Mouse (Mus musculus): Measurements from ENCODE around the gene Myod1. TPM values are rescaled to one million over a fixed set of nuclear protein-coding genes. Genes with fewer than 3 reads are reported as not detected.

Gene Myod1
- polyA plus RNA-seq, 1 experiment from 2014 or later, result 0.43 TPM

DNA sequence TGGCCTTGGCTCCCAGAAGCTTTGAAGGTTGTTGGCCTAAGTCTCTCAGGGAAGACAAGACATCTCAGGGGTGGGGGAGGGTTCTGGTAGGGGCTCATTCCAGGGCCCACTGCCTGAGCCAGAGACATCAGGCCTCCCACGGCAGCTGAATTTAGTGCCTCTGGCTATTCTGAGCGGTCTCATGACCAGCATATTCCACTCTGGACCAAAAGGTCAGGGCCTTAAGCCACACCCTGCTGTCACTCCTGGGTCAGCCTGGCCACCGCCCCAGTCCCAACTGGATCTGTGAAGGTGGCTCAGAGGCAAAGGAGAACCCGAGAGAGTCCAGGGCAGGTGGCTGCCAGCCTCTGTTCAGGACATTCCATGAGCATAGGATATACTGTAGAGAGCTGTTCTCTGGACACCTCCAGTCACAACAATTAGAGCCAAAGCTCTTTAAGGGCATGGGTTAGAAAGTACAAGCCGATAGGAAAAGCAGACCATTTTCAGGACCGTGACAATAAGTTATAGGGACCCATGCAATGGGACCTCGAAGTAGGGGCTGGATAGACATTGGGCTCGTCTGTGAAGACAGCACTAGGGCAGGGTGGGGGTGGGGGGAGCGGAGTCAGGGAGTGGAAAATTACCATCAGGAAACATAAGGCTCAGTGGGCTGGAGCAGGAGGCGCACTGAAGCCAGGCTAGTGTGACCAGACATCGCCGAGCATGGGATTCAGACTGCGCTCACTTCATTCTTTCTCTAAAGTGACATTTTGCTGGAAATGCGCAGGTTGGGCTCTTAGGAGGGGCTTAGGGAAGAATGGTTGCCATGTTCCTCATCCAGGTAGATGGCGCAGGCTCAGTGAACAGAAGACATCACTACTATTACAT lies 27.6 kb downstream of the Myod1 start:
- Histone ChIP-seq H3K27ac (ENCODE audit: low read length) (no peak overlapping the region), H3K36me3 (ENCODE audit: control insufficient read depth, insufficient read depth) (no peaks in the 10 kb centered on the region), H3K9me3 (replicated peaks; ENCODE audit: control insufficient read depth, low read length) (no peaks in the 10 kb centered on the region), H3K4me3 (ENCODE audit: low read length) (no peak overlapping the region), H3K4me1 (ENCODE audit: control insufficient read depth, insufficient read depth, low read length) (no peaks in the 10 kb centered on the region), H3K4me2 (ENCODE audit: low read depth, low read length) (no peak overlapping the region), H3K27me3 (ENCODE audit: control insufficient read depth, insufficient read depth, low read length) (peaks cover 18% of the 10 kb centered on the region), H3K9ac (ENCODE audit: low read length) (no peak overlapping the region)
- no peak for ATAC-seq (replicated peaks; ENCODE audit: extremely low read depth, insufficient read depth, low FRiP score)
- WGBS, result 74% methylated on average over 15 of the region's 15 CpGs

- ATAC-seq (replicated peaks; ENCODE audit: extremely low read depth, insufficient read depth, low FRiP score), result no peak
- Histone ChIP-seq H3K36me3 (ENCODE audit: control insufficient read depth, insufficient read depth) (no peaks in the 10 kb centered on the region), H3K9ac (ENCODE audit: low read length) (no peak overlapping the region)
These were observed 28.5 kb downstream of the Myod1 start for GRCm38 (mm10) chr7:46404756-46405155.

GRCm38 (mm10) chr7:46408606-46409005 lies 32.3 kb downstream of the Myod1 start:
- H3K4me2 ChIP-seq (ENCODE audit: low read depth, low read length), result no peak overlapping the region
- H3K9ac ChIP-seq (ENCODE audit: low read length), result no peak overlapping the region
- H3K4me1 ChIP-seq (ENCODE audit: control insufficient read depth, insufficient read depth, low read length), result no peaks in the 10 kb centered on the region
- no peak overlapping the region for H3K27ac ChIP-seq (ENCODE audit: low read length)
- no peaks in the 10 kb centered on the region for H3K27me3 ChIP-seq (ENCODE audit: control insufficient read depth, insufficient read depth, low read length)
- no peak overlapping the region for H3K4me3 ChIP-seq (ENCODE audit: low read length)
- no peak for ATAC-seq (replicated peaks; ENCODE audit: extremely low read depth, insufficient read depth, low FRiP score)
- no peaks in the 10 kb centered on the region for H3K36me3 ChIP-seq (ENCODE audit: control insufficient read depth, insufficient read depth)
- no peaks in the 10 kb centered on the region for H3K9me3 ChIP-seq (replicated peaks; ENCODE audit: control insufficient read depth, low read length)
- WGBS, result 81% methylated on average over 9 of the region's 9 CpGs

More at GRCm38 (mm10) chr7:46404756-46405155, 28.5 kb downstream of the Myod1 start:
- Histone ChIP-seq H3K27me3 (ENCODE audit: control insufficient read depth, insufficient read depth, low read length) (peaks cover 9% of the 10 kb centered on the region), H3K4me2 (ENCODE audit: low read depth, low read length) (no peak overlapping the region), H3K27ac (ENCODE audit: low read length) (no peak overlapping the region), H3K9me3 (replicated peaks; ENCODE audit: control insufficient read depth, low read length) (no peaks in the 10 kb centered on the region), H3K4me3 (ENCODE audit: low read length) (no peak overlapping the region), H3K4me1 (ENCODE audit: control insufficient read depth, insufficient read depth, low read length) (no peaks in the 10 kb centered on the region)
- 74% methylated on average over 7 of the region's 7 CpGs for WGBS

DNA sequence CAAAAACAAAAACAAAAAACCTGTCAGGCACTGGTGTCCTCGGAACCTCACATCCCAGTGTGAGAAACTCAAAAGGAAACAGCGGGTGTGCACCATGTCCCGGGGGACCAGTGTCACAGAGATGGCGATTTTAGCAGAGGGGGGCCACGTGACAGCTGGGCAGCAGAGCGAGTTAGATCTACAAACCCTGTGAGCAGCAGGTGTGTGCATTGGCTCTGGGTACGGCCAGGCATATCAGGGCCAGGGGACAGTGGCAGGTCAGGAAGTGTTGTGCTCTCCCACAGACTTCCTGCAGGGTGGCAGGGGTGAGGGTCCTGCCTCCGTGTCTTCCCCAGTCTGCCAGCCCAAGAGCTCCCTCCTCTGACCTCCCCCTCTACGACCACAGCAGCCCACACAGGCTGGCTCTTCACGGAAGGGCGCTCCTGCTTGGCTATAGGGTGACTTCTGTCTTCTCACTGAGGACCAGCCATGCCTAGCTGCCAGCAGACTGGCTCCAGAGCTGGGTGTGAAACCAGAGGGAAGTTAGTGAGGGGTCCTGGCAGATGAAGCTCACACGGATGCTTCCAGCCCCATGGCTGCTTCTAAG lies 33.0 kb downstream of the Myod1 start:
- WGBS, result 43% methylated on average over 12 of the region's 12 CpGs
- no peak overlapping the region for H3K9ac ChIP-seq (ENCODE audit: low read length)
- H3K27ac ChIP-seq (ENCODE audit: low read length), result no peak overlapping the region
- H3K36me3 ChIP-seq (ENCODE audit: control insufficient read depth, insufficient read depth), result no peaks in the 10 kb centered on the region
- no peak overlapping the region for H3K4me3 ChIP-seq (ENCODE audit: low read length)
- H3K9me3 ChIP-seq (replicated peaks; ENCODE audit: control insufficient read depth, low read length), result no peaks in the 10 kb centered on the region
- no peak overlapping the region for H3K4me2 ChIP-seq (ENCODE audit: low read depth, low read length)
- no peaks in the 10 kb centered on the region for H3K4me1 ChIP-seq (ENCODE audit: control insufficient read depth, insufficient read depth, low read length)
- no peaks in the 10 kb centered on the region for H3K27me3 ChIP-seq (ENCODE audit: control insufficient read depth, insufficient read depth, low read length)
- ATAC-seq (replicated peaks; ENCODE audit: extremely low read depth, insufficient read depth, low FRiP score), result no peak

DNA sequence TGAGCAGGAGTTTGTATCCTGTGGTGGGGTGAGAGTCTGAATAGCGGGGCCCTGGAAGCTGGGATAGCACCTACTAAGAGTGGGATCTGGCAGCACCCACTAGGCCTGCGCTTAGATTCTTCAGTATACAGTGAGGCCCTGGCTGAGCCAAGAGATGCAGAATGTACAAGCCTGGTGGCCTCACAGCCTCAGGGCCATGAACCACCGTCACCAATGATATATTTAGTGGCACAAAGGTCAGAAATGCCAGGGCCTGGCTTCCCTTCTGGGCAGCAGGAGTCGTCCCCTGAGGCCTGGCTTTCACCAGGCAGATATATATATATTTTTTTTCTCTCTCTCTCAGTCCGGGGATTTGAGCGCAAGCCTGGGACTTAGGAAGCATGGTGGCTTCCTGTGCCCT lies 34.5 kb downstream of the Myod1 start:
- H3K36me3 ChIP-seq (ENCODE audit: control insufficient read depth, insufficient read depth), result no peaks in the 10 kb centered on the region
- H3K9ac ChIP-seq (ENCODE audit: low read length), result no peak overlapping the region
- no peaks in the 10 kb centered on the region for H3K27me3 ChIP-seq (ENCODE audit: control insufficient read depth, insufficient read depth, low read length)
- 72% methylated on average over 6 of the region's 6 CpGs for WGBS
- no peak overlapping the region for H3K4me3 ChIP-seq (ENCODE audit: low read length)
- no peaks in the 10 kb centered on the region for H3K4me1 ChIP-seq (ENCODE audit: control insufficient read depth, insufficient read depth, low read length)
- H3K27ac ChIP-seq (ENCODE audit: low read length), result no peak overlapping the region
- H3K4me2 ChIP-seq (ENCODE audit: low read depth, low read length), result no peak overlapping the region
- ATAC-seq (replicated peaks; ENCODE audit: extremely low read depth, insufficient read depth, low FRiP score), result no peak
- no peaks in the 10 kb centered on the region for H3K9me3 ChIP-seq (replicated peaks; ENCODE audit: control insufficient read depth, low read length)

DNA sequence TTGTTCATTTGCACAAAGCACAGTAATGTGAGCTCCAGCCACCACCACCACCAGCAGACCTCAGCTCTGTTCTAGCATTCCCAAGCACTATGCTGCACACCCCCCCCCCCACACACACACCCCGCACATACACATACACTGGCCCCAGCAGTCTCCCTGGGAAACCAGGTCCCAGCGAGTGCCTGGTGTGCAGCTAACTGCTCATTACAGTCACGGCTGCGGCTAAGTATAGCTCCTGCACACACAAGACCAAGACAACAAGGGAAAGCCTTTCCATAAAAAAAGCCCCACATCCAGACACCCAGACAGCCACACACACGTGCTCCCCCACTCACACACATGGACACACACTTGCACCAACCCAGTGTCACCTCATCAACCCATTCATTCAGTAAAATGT lies 36.5 kb downstream of the Myod1 start:
- H3K9ac ChIP-seq (ENCODE audit: low read length), result no peak overlapping the region
- H3K9me3 ChIP-seq (replicated peaks; ENCODE audit: control insufficient read depth, low read length), result no peaks in the 10 kb centered on the region
- no peak for ATAC-seq (replicated peaks; ENCODE audit: extremely low read depth, insufficient read depth, low FRiP score)
- H3K27ac ChIP-seq (ENCODE audit: low read length), result no peak overlapping the region
- no peaks in the 10 kb centered on the region for H3K27me3 ChIP-seq (ENCODE audit: control insufficient read depth, insufficient read depth, low read length)
- H3K4me3 ChIP-seq (ENCODE audit: low read length), result no peak overlapping the region
- H3K36me3 ChIP-seq (ENCODE audit: control insufficient read depth, insufficient read depth), result no peaks in the 10 kb centered on the region
- H3K4me1 ChIP-seq (ENCODE audit: control insufficient read depth, insufficient read depth, low read length), result no peaks in the 10 kb centered on the region
- H3K4me2 ChIP-seq (ENCODE audit: low read depth, low read length), result no peak overlapping the region
- WGBS, result 59% methylated on average over 5 of the region's 5 CpGs

- no peak overlapping the region for H3K4me2 ChIP-seq (ENCODE audit: low read depth, low read length)
- H3K27ac ChIP-seq (ENCODE audit: low read length), result no peak overlapping the region
- WGBS, result 61% methylated on average over 6 of the region's 6 CpGs
- ATAC-seq (replicated peaks; ENCODE audit: extremely low read depth, insufficient read depth, low FRiP score), result no peak
- no peaks in the 10 kb centered on the region for H3K27me3 ChIP-seq (ENCODE audit: control insufficient read depth, insufficient read depth, low read length)
- H3K36me3 ChIP-seq (ENCODE audit: control insufficient read depth, insufficient read depth), result no peaks in the 10 kb centered on the region
- H3K4me1 ChIP-seq (ENCODE audit: control insufficient read depth, insufficient read depth, low read length), result no peaks in the 10 kb centered on the region
- no peak overlapping the region for H3K9ac ChIP-seq (ENCODE audit: low read length)
- H3K4me3 ChIP-seq (ENCODE audit: low read length), result no peak overlapping the region
- no peaks in the 10 kb centered on the region for H3K9me3 ChIP-seq (replicated peaks; ENCODE audit: control insufficient read depth, low read length)
These were observed 37.9 kb downstream of the Myod1 start for GRCm38 (mm10) chr7:46413959-46414725.

- H3K27ac ChIP-seq (ENCODE audit: low read length), result no peak overlapping the region
- no peaks in the 10 kb centered on the region for H3K36me3 ChIP-seq (ENCODE audit: control insufficient read depth, insufficient read depth)
- H3K4me3 ChIP-seq (ENCODE audit: low read length), result no peak overlapping the region
- 67% methylated on average over 14 of the region's 14 CpGs for WGBS
- H3K27me3 ChIP-seq (ENCODE audit: control insufficient read depth, insufficient read depth, low read length), result no peaks in the 10 kb centered on the region
- H3K9ac ChIP-seq (ENCODE audit: low read length), result no peak overlapping the region
- H3K4me2 ChIP-seq (ENCODE audit: low read depth, low read length), result no peak overlapping the region
- no peaks in the 10 kb centered on the region for H3K9me3 ChIP-seq (replicated peaks; ENCODE audit: control insufficient read depth, low read length)
- no peaks in the 10 kb centered on the region for H3K4me1 ChIP-seq (ENCODE audit: control insufficient read depth, insufficient read depth, low read length)
- no peak for ATAC-seq (replicated peaks; ENCODE audit: extremely low read depth, insufficient read depth, low FRiP score)
These were observed 39.6 kb downstream of the Myod1 start for GRCm38 (mm10) chr7:46415818-46416425.
